Mouse (Mus musculus) liver, embryonic 14.5 days (tissue): ENCODE measurements around the gene Dus3l.

Experiments used
- CTCF ChIP-seq: IDR thresholded peaks from 2 replicates; pipeline ENCODE4 v1.5.1; 2016; ENCODE audit warnings: antibody characterized with exemption, low read depth, control low read depth
- EP300 ChIP-seq: IDR thresholded peaks from 2 replicates; pipeline ENCODE4 v1.6.1; 2016; ENCODE audit warnings: antibody characterized with exemption, low read depth

GRCm38 (mm10) chr17:56715360-56715759, 49.2 kb upstream of the Dus3l start:
- TF ChIP-seq CTCF (no peak), EP300 (no peak)
